Mouse (Mus musculus): Measurements from ENCODE around the gene Gm20403.
"Not testable (repeated sequence)": the region's sequence is repeated elsewhere in the genome, so short reads cannot be mapped to it uniquely, and the experiment has no call there.

Gene Gm20403

GRCm38 (mm10) chr12:54993246-54994067 is 7.1 kb upstream of the Gm20403 start:
- peak; percentile 88 for DNase-seq (ENCODE audit: low read depth, low spot score)

GRCm38 (mm10) chr12:54992814-54993213 is 6.5 kb upstream of the Gm20403 start:
- DNase-seq (ENCODE audit: low read depth, low spot score): no peak

- peak; percentile 78 for DNase-seq (ENCODE audit: low read depth, low spot score)
Observed at GRCm38 (mm10) chr12:54988323-54988850, 2.1 kb upstream of the Gm20403 start.

GRCm38 (mm10) chr12:54987156-54987555 is 827 bp upstream of the Gm20403 start:
- DNase-seq (ENCODE audit: low read depth, low spot score): peak; percentile 61

- DNase-seq (ENCODE audit: low read depth, low spot score): peak; percentile 75
Observed at GRCm38 (mm10) chr12:54985257-54986051, 875 bp downstream of the Gm20403 start.

GRCm38 (mm10) chr12:54984701-54985256 is 1.6 kb downstream of the Gm20403 start:
- DNase-seq (ENCODE audit: low read depth, low spot score): peak; percentile 81

- no peak for DNase-seq (ENCODE audit: low read depth, low spot score)
Observed at GRCm38 (mm10) chr12:54982935-54983715, 3.2 kb downstream of the Gm20403 start.

- DNase-seq (ENCODE audit: low read depth, low spot score): no peak
Observed at GRCm38 (mm10) chr12:54981962-54982361, 4.4 kb downstream of the Gm20403 start.

- no peak for DNase-seq (ENCODE audit: low read depth, low spot score)
Observed at GRCm38 (mm10) chr12:54980939-54981338, 5.4 kb downstream of the Gm20403 start.

GRCm38 (mm10) chr12:54980532-54980931 is 5.8 kb downstream of the Gm20403 start:
- DNase-seq (ENCODE audit: low read depth, low spot score): no peak

GRCm38 (mm10) chr12:54969033-54969432 is 17.3 kb downstream of the Gm20403 start:
- no peak for DNase-seq (ENCODE audit: low read depth, low spot score)

- no peak for DNase-seq (ENCODE audit: low read depth, low spot score)
Observed at GRCm38 (mm10) chr12:54965532-54966160, 20.7 kb downstream of the Gm20403 start.

GRCm38 (mm10) chr12:54959569-54959968 is 26.8 kb downstream of the Gm20403 start:
- no peak for DNase-seq (ENCODE audit: low read depth, low spot score)

- no peak for DNase-seq (ENCODE audit: low read depth, low spot score)
Observed at GRCm38 (mm10) chr12:54956974-54957373, 29.4 kb downstream of the Gm20403 start.

- DNase-seq (ENCODE audit: low read depth, low spot score): no peak
Observed at GRCm38 (mm10) chr12:54956457-54956856, 29.9 kb downstream of the Gm20403 start.

GRCm38 (mm10) chr12:54946116-54946515 is 40.2 kb downstream of the Gm20403 start:
- no peak for DNase-seq (ENCODE audit: low read depth, low spot score)

GRCm38 (mm10) chr12:54942586-54943157 is 43.7 kb downstream of the Gm20403 start:
- DNase-seq (ENCODE audit: low read depth, low spot score): not testable (repeated sequence)

GRCm38 (mm10) chr12:54937581-54938343 is 48.6 kb downstream of the Gm20403 start:
- not testable (repeated sequence) for DNase-seq (ENCODE audit: low read depth, low spot score)
